ENCODE assay signal across 12 mouse cellular contexts in genomic region chr4:55003128-55003527, GRCm38 (mm10). TPM values are rescaled to one million over a fixed set of nuclear protein-coding genes. Genes with fewer than 3 reads are reported as not detected.
DNase-seq lines count a peak whose midpoint lies in the region; ATAC-seq and TF ChIP-seq lines count a peak whose summit lies in the region.
"Had no signal": no experiment of that assay in that cellular context is flagged by ENCODE, and none has a peak within 500 bp of the region (broad histone marks: within the 10 kb centered on the region; RNA-seq: fewer than 3 reads in every experiment).

No protein-coding gene starts in this region.

- H3K27ac ChIP-seq in forebrain, embryonic 12.5 days, result peak overlapping the region; percentile 89
- no peak overlapping the region for H3K27ac ChIP-seq in forebrain, embryonic 15.5 days (replicated peaks)
- H3K27ac ChIP-seq in hindbrain, embryonic 13.5 days, result peak overlapping the region; percentile 91; the same call in 1 of the 2 replicates
- no peak overlapping the region for H3K27ac ChIP-seq in hindbrain, embryonic 16.5 days (ENCODE audit: low read depth, low read length)
- H3K27ac ChIP-seq in ES-E14 (ENCODE audit: insufficient read depth, low read depth, low read length, poor library complexity, severe bottlenecking), result peak overlapping the region; percentile 95
- H3K27ac ChIP-seq: embryonic facial prominence, embryonic 12.5 days; limb, embryonic 10.5 days had no signal

- DNase-seq in ES-E14 (ENCODE audit: low read depth, low spot score), result no peak
- peak; percentile 57 for DNase-seq in kidney, postnatal 10 days
- DNase-seq in cerebellum, postnatal 4 days (ENCODE audit: low spot score in 2 of 2), result no peak
- DNase-seq in left cerebral cortex, postnatal 14 days (ENCODE audit: low spot score in 2 of 2), result no peak
- DNase-seq: cerebellum, adult 9-10 months had no signal

- peaks cover 27% of the 10 kb centered on the region for H3K36me3 ChIP-seq in forebrain, embryonic 12.5 days (replicated peaks)
- peaks cover 10% of the 10 kb centered on the region for H3K36me3 ChIP-seq in forebrain, embryonic 15.5 days
- peaks cover 9% of the 10 kb centered on the region for H3K36me3 ChIP-seq in hindbrain, embryonic 13.5 days
- peaks cover under 1% of the 10 kb centered on the region for H3K36me3 ChIP-seq in hindbrain, embryonic 16.5 days (ENCODE audit: control insufficient read depth, insufficient read depth, low read length)
- H3K36me3 ChIP-seq in ES-E14 (ENCODE audit: control insufficient read depth, insufficient read depth, low read length, poor library complexity, severe bottlenecking), result peaks cover 29% of the 10 kb centered on the region
- H3K36me3 ChIP-seq: G1E had no signal

- H3K9me3 ChIP-seq in forebrain, embryonic 12.5 days, result no peaks in the 10 kb centered on the region
- H3K9me3 ChIP-seq in forebrain, embryonic 15.5 days, result no peaks in the 10 kb centered on the region
- H3K9me3 ChIP-seq in hindbrain, embryonic 13.5 days, result no peaks in the 10 kb centered on the region
- no peaks in the 10 kb centered on the region for H3K9me3 ChIP-seq in hindbrain, embryonic 16.5 days (ENCODE audit: control insufficient read depth, low read length)
- peaks cover 17% of the 10 kb centered on the region for H3K9me3 ChIP-seq in ES-E14 (ENCODE audit: control insufficient read depth, insufficient read depth, low read depth, low read length)
- H3K9me3 ChIP-seq: embryonic facial prominence, embryonic 12.5 days; limb, embryonic 10.5 days had no signal

- ATAC-seq in forebrain, embryonic 12.5 days (ENCODE audit: low FRiP score), result no peak
- no peak for ATAC-seq in forebrain, embryonic 15.5 days (replicated peaks)
- ATAC-seq in hindbrain, embryonic 13.5 days (ENCODE audit: low FRiP score), result no peak
- ATAC-seq in hindbrain, embryonic 16.5 days, result no peak

- no peak overlapping the region for H3K4me2 ChIP-seq in forebrain, embryonic 12.5 days
- no peak overlapping the region for H3K4me2 ChIP-seq in forebrain, embryonic 15.5 days (replicated peaks)
- no peak overlapping the region for H3K4me2 ChIP-seq in hindbrain, embryonic 13.5 days
- H3K4me2 ChIP-seq in hindbrain, embryonic 16.5 days (ENCODE audit: low read length), result no peak overlapping the region
- H3K4me2 ChIP-seq: embryonic facial prominence, embryonic 12.5 days had no signal

- intact Hi-C loops in left cerebral cortex, postnatal 14 days (cut with DNase I), result no loop called here

- in situ Hi-C loops in ES-E14 (cut with MboI; ENCODE audit: low sequenced_read_pairs in 2 of 2, unreplicated experiment in 2 of 2), result no loop called here

- H3K9ac ChIP-seq in forebrain, embryonic 12.5 days, result no peak overlapping the region
- H3K9ac ChIP-seq in forebrain, embryonic 15.5 days (replicated peaks), result no peak overlapping the region
- H3K9ac ChIP-seq in hindbrain, embryonic 13.5 days, result no peak overlapping the region
- no peak overlapping the region for H3K9ac ChIP-seq in hindbrain, embryonic 16.5 days (ENCODE audit: low read depth, low read length)
- no peak overlapping the region for H3K9ac ChIP-seq in ES-E14 (ENCODE audit: insufficient read depth, low read depth, low read length, poor library complexity, severe bottlenecking)
- H3K9ac ChIP-seq: embryonic facial prominence, embryonic 12.5 days had no signal

- H3K4me3 ChIP-seq in forebrain, embryonic 12.5 days (replicated peaks), result no peak overlapping the region
- no peak overlapping the region for H3K4me3 ChIP-seq in forebrain, embryonic 15.5 days
- no peak overlapping the region for H3K4me3 ChIP-seq in hindbrain, embryonic 13.5 days
- H3K4me3 ChIP-seq in hindbrain, embryonic 16.5 days (ENCODE audit: low read length), result no peak overlapping the region
- no peak overlapping the region for H3K4me3 ChIP-seq in ES-E14 (ENCODE audit: insufficient read depth in 1 of 2, low read depth in 1 of 2, low read length in 2 of 2, poor library complexity in 1 of 2, severe bottlenecking in 1 of 2)
- H3K4me3 ChIP-seq: embryonic facial prominence, embryonic 12.5 days; limb, embryonic 10.5 days had no signal

- H3K27me3 ChIP-seq in forebrain, embryonic 12.5 days, result no peaks in the 10 kb centered on the region
- H3K27me3 ChIP-seq in forebrain, embryonic 15.5 days, result no peaks in the 10 kb centered on the region
- no peaks in the 10 kb centered on the region for H3K27me3 ChIP-seq in hindbrain, embryonic 13.5 days
- no peaks in the 10 kb centered on the region for H3K27me3 ChIP-seq in hindbrain, embryonic 16.5 days (replicated peaks; ENCODE audit: control insufficient read depth, insufficient read depth, low read length)
- H3K27me3 ChIP-seq: embryonic facial prominence, embryonic 12.5 days had no signal

- 74% methylated on average over 6 of the region's 6 CpGs for WGBS in forebrain, embryonic 12.5 days
- 70% methylated on average over 6 of the region's 6 CpGs for WGBS in forebrain, embryonic 15.5 days
- WGBS in hindbrain, embryonic 13.5 days, result 80% methylated on average over 6 of the region's 6 CpGs
- 78% methylated on average over 6 of the region's 6 CpGs for WGBS in hindbrain, embryonic 16.5 days

- H3K4me1 ChIP-seq in forebrain, embryonic 12.5 days, result peaks cover 39% of the 10 kb centered on the region
- H3K4me1 ChIP-seq in forebrain, embryonic 15.5 days, result peaks cover 50% of the 10 kb centered on the region
- peaks cover 43% of the 10 kb centered on the region for H3K4me1 ChIP-seq in hindbrain, embryonic 13.5 days (replicated peaks)
- peaks cover 21% of the 10 kb centered on the region for H3K4me1 ChIP-seq in hindbrain, embryonic 16.5 days (ENCODE audit: control insufficient read depth, insufficient read depth, low read depth, low read length)
- no peaks in the 10 kb centered on the region; a peak in 2 of 4 replicates for H3K4me1 ChIP-seq in ES-E14 (ENCODE audit: control insufficient read depth in 2 of 2, insufficient read depth in 2 of 2, low read length in 2 of 2, poor library complexity in 1 of 2)

TF ChIP-seq in ES-E14, 5 proteins besides CTCF, POLR2A, EP300 and RAD21:
- no peak for TF ChIP-seq CHD2 (IDR thresholded peaks at IDR 0.05; ENCODE audit: low read depth, low read length)
- no peak for TF ChIP-seq MAFK (IDR thresholded peaks at IDR 0.05; ENCODE audit: insufficient read depth, low read depth, low read length)

RNA-seq across cellular contexts. Expression of gene Zfp462, which starts 58.3 kb away (rescaled TPM):
- 21.2 and 21.6 TPM in 2 replicates for polyA plus RNA-seq in forebrain, embryonic 12.5 days (2016; fragmentation: Nextera tagmentation; extraction: Ambion mirVana)
- 21.0 and 21.9 TPM in 2 replicates for polyA plus RNA-seq in forebrain, embryonic 15.5 days (2015; fragmentation: Nextera tagmentation; extraction: Ambion mirVana)
- 16.7 and 18.2 TPM in 2 replicates for polyA plus RNA-seq in hindbrain, embryonic 13.5 days (2015; fragmentation: Nextera tagmentation; extraction: Ambion mirVana)
- polyA plus RNA-seq in hindbrain, embryonic 16.5 days (2015; fragmentation: Nextera tagmentation; extraction: Ambion mirVana), result 9.0 TPM in 2 replicates
- total RNA-seq in ES-E14 (2012; rRNA removed), result 48.8 and 63.7 TPM in 2 replicates
- 10 to 100 TPM; 51.4 to 54.4 TPM for total RNA-seq in left cerebral cortex, postnatal 14 days (2021)
- polyA plus RNA-seq: G1E had no signal

Comparison
In these comparisons a context has a peak if more than half of its experiments do, and no peak if none do; other contexts are left out.
1. H3K27ac ChIP-seq: peak in forebrain, embryonic 12.5 days (single experiment), hindbrain, embryonic 13.5 days (single experiment) and ES-E14 (single experiment); none in forebrain, embryonic 15.5 days (single experiment) and hindbrain, embryonic 16.5 days (single experiment).